Mouse (Mus musculus) cortical plate, adult 2 months (tissue): ENCODE measurements at regions not wholly inside any gene's neighbourhood (a gene's known extent, or its start where the extent isn't known, plus 50 kb on each side); places are given as distances from the start of the nearest gene placed in this dataset.

Experiments used
- CTCF ChIP-seq: fragments of 200-500 bp; IDR thresholded peaks from 2 replicates; pipeline ENCODE4 v1.5.1; 2011; ENCODE audit warnings: mild to moderate bottlenecking, control low read depth, low read length; ENCODE audit not compliant: insufficient read depth; ENCODE audit errors: extremely low read depth
- POLR2A ChIP-seq: fragments of 200-500 bp; IDR thresholded peaks from 2 replicates; pipeline ENCODE4 v1.6.1; 2011; ENCODE audit warnings: mild to moderate bottlenecking, low read length, control low read depth; ENCODE audit not compliant: insufficient read depth; ENCODE audit errors: extremely low read depth

GRCm38 (mm10) chr12:25991801-25992525 is 423.1 kb downstream of the Rnf144a start:
- TF ChIP-seq CTCF (no peak), POLR2A (no peak)
